ENCODE assay signal across 21 mouse cellular contexts in genomic region chr4:65399457-65399856, GRCm38 (mm10).
DNase-seq lines count a peak whose midpoint lies in the region; TF ChIP-seq lines count a peak whose summit lies in the region.
"Had no signal": no experiment of that assay in that cellular context is flagged by ENCODE, and none has a peak within 500 bp of the region (broad histone marks: within the 10 kb centered on the region; RNA-seq: fewer than 3 reads in every experiment).

No protein-coding gene starts in this region.

- H3K4me3 ChIP-seq in lung, adult 2 months (replicated peaks; ENCODE audit: extremely low read depth, low read depth, low read length) = no peak overlapping the region
- H3K4me3 ChIP-seq: forebrain, embryonic 10.5 days; forebrain, embryonic 13.5 days; heart, embryonic 15.5 days; hindbrain, embryonic 10.5 days; hindbrain, embryonic 13.5 days had no signal

- 73% methylated on average over 4 of the region's 4 CpGs for WGBS in lung, adult 2 months

- no peaks in the 10 kb centered on the region for H3K4me1 ChIP-seq in lung, adult 2 months (ENCODE audit: control insufficient read depth, insufficient read depth, low read length)
- H3K4me1 ChIP-seq: forebrain, embryonic 13.5 days; heart, embryonic 15.5 days; hindbrain, embryonic 10.5 days; hindbrain, embryonic 13.5 days had no signal

- peak; percentile 27 to 50 for DNase-seq in lung, adult 18-20 months
- no peak for DNase-seq in lung, adult 2 months
- peak; percentile 34 for DNase-seq in lung, postnatal 14 days
- DNase-seq in lung, postnatal 4 days = peak; percentile 23 to 25
- DNase-seq in kidney, postnatal 25 days = no peak
- no peak for DNase-seq in kidney, adult 9 months
- DNase-seq: adrenal gland, postnatal 10 days; adrenal gland, postnatal 36 days; B cell, adult 2 months; cerebellum, adult 18-20 months; cerebellum, adult 9-10 months; cerebellum, postnatal 14 days; gastrocnemius, postnatal 10 days; gastrocnemius, postnatal 36 days; heart, postnatal 10 days; heart, postnatal 36 days had no signal

- TF ChIP-seq POLR2A in lung, adult 2 months (IDR thresholded peaks at IDR 0.05; ENCODE audit: borderline replicate concordance, extremely low read depth, low read depth, low read length) = no peak

- TF ChIP-seq CTCF in lung, adult 2 months (IDR thresholded peaks at IDR 0.05; ENCODE audit: insufficient read depth, low read length) = no peak

Comparison
In these comparisons a context has a peak if more than half of its experiments do, and no peak if none do; other contexts are left out.
1. DNase-seq: peak in lung, adult 18-20 months (2 of 2), lung, postnatal 14 days (single experiment) and lung, postnatal 4 days (2 of 2); none in lung, adult 2 months (single experiment), kidney, postnatal 25 days (0 of 2) and kidney, adult 9 months (single experiment).